Mouse (Mus musculus): ENCODE results near the gene 2210016L21Rik. TPM values are rescaled to one million over a fixed set of nuclear protein-coding genes. Genes with fewer than 3 reads are reported as not detected.
A peak's percentile ranks its signal among the peaks of the same experiment; 100 is the strongest.
"Not testable (repeated sequence)": the region's sequence is repeated elsewhere in the genome, so short reads cannot be mapped to it uniquely, and the experiment has no call there.

Gene 2210016L21Rik
- 10 to 100 TPM; 33.3 to 49.6 (median 36.0) TPM for polyA plus RNA-seq (2017; shearing (Covaris generic))

DNA sequence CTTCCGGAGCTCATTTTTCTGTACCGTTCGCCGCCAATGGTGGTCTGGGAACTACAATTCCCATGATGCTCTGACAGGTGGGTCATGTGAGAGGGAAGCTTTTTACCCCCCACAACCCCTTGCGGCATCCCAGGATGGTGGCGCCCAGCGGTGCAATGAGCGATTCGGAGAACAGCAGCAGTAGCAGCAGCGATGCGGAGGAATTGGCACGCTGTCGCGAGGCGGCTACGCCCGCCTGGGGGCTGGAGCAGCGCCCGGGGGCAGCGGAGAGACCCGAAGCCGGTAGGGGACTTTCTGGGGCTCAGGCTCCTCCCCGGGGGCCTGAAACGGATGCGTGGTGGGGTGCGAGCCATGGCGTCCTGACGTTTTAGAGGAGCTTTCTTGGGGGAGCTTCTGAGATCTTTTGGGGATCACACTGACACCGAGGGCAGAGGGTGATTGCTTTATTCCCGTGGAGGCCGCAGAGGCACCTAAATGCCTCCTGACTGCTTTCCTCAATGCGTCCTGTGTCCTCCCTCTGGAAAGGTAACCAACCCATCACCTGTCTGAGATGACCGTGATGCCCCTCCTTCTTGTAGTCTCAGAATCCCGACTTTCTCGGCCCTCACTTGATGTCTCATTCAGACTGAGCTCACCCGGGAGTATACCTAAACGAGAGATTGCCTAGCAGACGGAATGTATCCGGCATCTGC lies at the start of gene 2210016L21Rik:
Gene 2210016L21Rik, plus strand, starts transcription at position 85 of the 692 bp plus-strand sequence.
- ATAC-seq: peak; percentile 99

GRCm38 (mm10) chr5:114895542-114895941 lies 46.4 kb upstream of the 2210016L21Rik start:
- no peak for ATAC-seq

DNA sequence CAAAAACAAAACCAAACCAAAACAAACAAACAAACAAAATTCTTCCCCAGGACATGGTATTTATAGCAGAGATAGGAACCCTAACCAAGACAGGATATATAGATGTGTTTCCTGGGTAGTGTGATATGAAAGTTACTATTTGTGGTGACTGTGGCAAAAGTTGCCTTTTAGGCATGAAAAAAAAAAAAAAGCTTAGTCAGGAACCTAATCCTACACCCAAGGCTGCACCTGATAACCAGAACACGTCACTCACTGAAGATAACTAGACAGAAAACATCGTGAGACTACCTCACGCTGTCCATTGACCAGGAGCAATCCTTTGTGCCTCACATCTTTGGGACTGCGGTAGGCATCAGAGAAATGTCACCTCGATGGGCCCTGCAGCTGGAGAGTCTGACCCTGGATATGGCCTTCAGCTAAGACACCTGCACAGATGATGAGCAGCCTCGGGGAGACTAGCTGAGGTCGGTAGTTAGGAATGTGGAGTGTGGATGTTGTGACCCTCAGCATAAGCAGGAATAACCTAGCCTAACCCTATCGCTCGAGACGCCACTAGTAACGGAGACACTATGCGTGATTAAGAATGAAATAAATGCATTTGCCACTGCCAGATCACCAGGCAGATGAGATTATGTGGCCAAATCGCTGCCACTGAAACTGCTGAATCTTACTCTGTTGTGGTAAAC lies 45.1 kb upstream of the 2210016L21Rik start, which contains the start of gene Oasl2:
Gene Oasl2, plus strand, starts transcription at position 249 of the 686 bp plus-strand sequence.
- peak; percentile 44 for ATAC-seq

DNA sequence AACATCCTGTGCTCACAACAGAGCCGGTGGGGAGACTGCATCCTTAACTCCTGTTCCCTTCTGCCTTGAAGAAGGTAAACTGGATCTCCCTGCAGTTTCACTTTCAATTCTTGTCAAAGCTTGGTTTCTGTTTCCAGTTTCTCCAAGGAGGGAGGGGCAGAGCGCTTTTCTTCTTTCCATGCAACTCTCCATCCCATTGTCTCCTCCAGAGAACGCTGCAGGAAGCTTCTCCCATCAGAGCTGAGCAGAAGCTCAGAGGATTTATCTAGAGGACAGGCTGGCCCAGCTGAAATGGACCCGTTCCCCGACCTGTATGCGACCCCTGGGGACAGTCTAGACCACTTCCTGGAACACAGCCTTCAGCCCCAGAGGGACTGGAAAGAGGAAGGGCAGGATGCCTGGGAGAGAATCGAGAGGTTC lies 44.6 kb upstream of the 2210016L21Rik start:
- ATAC-seq: peak; percentile 94

DNA sequence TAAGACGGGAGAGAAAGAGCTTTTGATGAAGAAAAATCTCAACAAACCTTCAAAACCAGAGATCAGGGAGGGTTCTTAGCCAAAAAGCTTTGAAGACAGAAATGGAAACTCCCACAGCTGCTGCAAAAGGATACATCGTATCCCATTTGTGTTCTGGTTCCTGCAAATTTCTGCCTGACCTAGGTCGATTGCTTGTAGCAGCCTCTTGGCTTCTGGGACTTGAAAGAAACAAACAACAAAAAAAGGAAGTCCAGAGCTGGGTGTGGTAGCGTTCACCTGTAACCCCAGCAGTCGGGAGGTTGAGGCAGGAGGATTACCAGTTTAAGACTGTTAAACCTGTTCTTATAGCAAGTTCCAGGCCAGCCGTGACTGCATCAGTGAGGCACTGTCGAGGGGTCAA lies 43.1 kb upstream of the 2210016L21Rik start:
- ATAC-seq: no peak

DNA sequence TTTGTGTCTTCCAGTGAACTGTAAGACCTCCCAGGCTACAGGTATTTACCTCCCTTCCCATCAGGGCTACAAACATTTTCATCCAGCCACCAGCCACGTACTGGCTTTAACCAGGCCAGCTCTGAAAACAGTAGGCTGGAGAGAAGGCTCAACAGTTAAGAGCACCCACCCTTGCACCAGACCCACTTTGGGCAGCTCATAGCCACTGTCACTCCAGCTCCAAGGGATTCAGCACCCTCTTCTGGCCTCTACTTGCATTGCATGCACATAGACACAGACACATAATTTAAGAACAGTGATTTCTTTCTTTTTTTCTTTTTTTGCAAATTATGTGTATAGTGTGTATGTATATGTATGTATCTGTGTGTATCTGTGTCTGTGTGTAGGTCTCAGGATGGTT lies 39.5 kb upstream of the 2210016L21Rik start:
- ATAC-seq: no peak

DNA sequence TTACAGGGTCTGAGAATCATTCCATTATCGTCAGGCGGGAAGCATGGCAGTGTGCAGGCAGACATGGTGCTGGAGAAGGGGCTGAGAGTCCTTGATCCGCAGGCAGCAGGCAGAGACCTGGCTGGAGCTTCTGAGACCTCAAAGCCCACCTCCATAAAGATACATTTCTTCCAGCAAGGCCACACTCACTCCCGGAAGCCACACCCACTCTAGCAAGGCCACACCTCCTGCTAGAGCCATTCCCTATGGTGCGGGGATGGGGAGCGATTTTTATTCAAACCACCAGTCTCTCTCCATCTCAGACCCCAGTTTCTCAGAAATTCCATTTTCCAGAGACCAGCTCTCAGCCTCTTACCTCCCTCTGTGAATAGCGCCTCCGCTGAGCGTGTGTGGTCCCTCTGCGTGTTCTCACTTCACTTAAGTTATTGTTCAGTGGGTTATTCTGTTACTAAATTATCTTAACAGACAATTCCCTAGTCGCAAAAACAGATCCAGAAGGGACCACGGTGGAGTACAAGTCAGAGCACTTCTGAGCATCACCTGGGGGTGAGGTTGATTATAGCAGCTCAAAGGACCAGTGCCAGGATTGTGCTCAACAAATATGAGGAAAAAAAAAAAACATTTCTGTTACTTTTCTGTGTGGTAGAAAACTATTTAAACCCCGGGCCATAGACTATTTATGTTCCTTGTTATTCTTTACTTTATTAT lies 33.2 kb upstream of the 2210016L21Rik start:
- ATAC-seq: no peak

DNA sequence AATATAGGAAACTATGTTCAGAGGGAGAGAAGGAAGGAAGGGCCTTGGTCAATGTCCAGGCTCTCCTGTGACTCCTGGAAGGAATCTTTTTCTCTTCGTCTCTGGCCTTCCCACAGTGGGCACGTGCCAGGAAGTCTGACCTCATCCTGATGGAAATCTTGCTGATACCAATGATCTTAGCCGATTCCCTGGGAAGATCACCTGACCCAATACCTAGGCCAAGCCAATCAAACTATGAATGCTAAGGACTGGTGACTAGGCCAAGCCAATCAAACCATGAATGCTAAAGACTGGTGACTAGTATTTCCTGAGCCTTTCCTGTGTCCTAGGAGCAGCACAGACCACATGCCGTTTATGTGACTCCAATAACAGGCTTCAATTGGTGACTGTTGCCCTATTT lies 28.3 kb upstream of the 2210016L21Rik start:
- ATAC-seq: no peak

DNA sequence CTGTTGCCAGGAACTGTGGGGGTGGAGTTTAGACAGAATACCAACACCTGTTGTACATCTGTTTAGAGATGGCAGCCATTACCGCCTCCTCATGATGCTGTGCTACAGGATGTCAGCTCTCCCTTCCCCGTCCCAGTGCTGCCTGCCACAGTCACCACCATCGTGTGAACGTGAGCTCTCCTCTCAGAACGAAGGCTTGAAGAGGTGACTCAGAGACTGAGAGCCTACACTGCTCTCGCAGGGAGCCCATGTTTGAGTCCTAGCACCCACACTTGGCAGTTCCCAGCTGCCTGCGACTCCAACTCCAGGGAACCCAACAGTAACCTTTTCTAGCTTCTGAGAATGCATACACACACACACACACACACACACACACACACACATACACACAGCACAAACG lies 27.1 kb upstream of the 2210016L21Rik start:
- ATAC-seq: no peak

GRCm38 (mm10) chr5:114915854-114916253 lies 26.1 kb upstream of the 2210016L21Rik start:
- no peak for ATAC-seq

GRCm38 (mm10) chr5:114916777-114917176 lies 25.2 kb upstream of the 2210016L21Rik start:
- no peak for ATAC-seq

GRCm38 (mm10) chr5:114917357-114917756 lies 24.6 kb upstream of the 2210016L21Rik start:
- not testable (repeated sequence) for ATAC-seq

DNA sequence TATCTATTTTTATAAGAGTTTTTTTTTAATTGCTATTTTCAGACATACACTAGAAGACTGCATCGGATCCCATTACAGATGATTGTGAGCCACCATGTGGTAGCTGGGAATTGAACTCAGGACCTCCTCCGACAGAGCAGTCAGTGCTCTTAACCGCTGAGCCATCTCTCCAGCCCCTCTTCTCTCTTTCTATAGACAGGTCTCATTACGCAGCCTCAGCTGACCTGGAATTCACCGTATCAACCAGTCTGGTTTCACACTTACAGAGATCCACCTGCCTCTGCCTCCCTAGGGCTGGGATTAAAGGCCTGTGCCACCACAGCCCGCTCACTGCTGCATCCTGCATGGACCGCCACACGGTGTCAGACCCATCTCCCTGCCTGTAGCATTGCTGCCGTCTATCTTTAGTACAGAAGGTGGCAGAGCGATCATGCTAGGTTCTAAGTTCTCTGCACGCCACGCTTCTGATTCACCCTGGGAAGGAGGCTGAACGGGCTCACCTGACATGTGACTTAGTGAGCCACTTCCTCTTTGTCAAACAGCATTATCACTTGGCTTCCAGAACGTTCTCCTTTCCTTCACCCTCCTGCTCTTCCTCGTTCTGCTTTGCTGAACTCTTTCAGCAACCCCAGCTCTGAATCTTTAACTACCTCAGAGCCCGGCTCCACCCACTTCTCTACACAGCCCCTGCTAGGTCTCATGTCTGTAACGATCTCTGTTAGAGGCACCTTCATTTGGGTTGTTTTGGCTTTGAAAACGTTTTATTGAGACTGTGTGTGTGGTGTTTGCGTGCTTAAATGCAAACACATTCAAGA lies 20.2 kb upstream of the 2210016L21Rik start:
- ATAC-seq: peak; percentile 91

DNA sequence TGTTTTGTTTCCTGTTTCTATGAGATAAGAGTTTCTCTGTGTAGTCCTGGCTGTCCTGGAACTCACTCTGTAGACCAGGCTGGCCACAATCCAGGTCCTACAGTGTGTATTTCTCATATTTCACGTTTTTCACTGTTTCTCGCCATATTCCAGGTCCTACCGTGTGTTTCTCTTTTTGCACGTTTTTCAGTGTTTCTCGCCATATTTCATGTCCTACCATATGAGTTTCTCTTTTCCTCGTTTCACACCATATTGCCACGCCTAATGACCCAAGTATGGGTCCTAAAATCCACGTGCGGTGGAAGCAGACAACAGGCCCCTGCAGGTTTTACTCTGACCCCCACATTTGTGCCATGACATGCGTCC lies 19.6 kb upstream of the 2210016L21Rik start:
- no peak for ATAC-seq

- ATAC-seq: no peak
These were observed 18.9 kb upstream of the 2210016L21Rik start, which contains the start of gene Oasl1 for GRCm38 (mm10) chr5:114922998-114923473. TSS of gene Oasl1 (plus strand) at chr5:114923240.

GRCm38 (mm10) chr5:114926153-114926684 lies 15.7 kb upstream of the 2210016L21Rik start:
- ATAC-seq: no peak

- no peak for ATAC-seq
These were observed 15.2 kb upstream of the 2210016L21Rik start for GRCm38 (mm10) chr5:114926753-114927152.

- no peak for ATAC-seq
These were observed 10.3 kb upstream of the 2210016L21Rik start for GRCm38 (mm10) chr5:114931626-114932025.

DNA sequence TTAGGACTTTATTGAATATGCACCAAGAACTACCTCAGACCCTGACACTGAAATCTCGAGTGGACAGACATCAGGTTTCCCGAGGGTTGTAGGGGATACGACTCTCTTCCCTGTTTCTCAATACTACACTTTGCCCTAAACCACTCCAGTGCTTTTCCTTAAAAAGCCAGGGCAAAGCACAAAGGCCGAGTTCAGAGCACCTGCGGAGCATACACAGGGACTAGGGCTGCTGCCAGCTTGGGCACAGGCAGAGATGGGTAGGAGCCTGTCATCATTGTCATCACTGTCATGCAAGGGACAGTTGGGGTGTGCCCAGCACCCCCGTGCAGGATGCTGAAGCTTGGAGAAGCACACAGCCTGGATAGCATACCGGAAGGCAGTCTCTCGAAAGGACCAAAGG lies 8.8 kb upstream of the 2210016L21Rik start:
- no peak for ATAC-seq

- ATAC-seq: no peak
These were observed 6.1 kb upstream of the 2210016L21Rik start for GRCm38 (mm10) chr5:114935838-114936237.

DNA sequence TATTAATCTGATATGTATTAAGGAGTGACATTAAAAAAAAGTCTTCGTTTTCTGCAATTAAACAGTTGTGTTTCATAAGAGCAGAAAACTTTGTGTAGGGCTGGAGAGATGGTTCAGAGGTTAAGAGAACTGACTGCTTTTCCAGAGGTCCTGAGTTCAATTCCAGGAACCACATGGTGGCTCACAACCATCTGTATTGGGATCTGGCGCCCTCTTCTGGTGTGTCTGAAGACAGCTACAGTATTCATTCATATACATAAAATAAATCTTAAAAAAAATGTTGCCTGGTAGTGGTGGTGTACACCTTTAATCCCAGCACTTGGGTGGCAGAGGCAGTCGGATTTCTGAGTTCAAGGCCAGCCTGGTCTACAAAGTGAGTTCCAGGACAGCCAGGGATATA lies 820 bp upstream of the 2210016L21Rik start:
- ATAC-seq: not testable (repeated sequence)

- no peak for ATAC-seq
These were observed 790 bp downstream of the 2210016L21Rik start for GRCm38 (mm10) chr5:114942766-114943130.

Measured in inflammation-experienced regulatory T-cells, adult 6 months (primary cell).